Mouse (Mus musculus) ES-Bruce4 (cell line): Measurements from ENCODE around the gene Zfyve16.

Experiments used
- CTCF ChIP-seq: IDR thresholded peaks from one replicate; pipeline ENCODE4 v1.8.1; 2011; ENCODE audit warnings: low read depth, low read length
- POLR2A ChIP-seq: IDR thresholded peaks from one replicate; pipeline ENCODE4 v1.8.1; 2011; ENCODE audit warnings: low read length; ENCODE audit not compliant: insufficient read depth

DNA sequence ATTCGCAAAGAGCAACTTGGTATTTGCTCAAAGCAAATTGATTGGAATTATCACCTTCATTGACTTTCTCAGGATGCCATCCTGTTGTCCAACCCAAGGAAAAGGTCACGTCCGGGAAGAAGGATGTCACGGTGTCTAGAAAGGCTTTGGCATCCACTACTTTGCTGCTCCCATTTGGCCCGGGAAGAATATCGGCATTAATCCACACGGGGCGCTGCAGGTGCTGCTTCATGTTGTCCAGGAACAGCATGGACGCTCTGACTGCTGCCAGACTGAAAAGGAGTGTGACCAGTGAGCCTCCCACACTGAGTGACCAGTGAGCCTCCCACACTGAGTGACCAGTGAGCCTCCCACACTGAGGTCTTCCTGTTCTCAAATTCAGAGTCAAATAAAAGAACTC, 62.8 kb downstream of the Zfyve16 start:
- TF ChIP-seq CTCF, result no peak
- TF ChIP-seq POLR2A, result no peak
